Mouse (Mus musculus): Measurements from ENCODE around the gene 6330409D20Rik. TPM values are rescaled to one million over a fixed set of nuclear protein-coding genes. Genes with fewer than 3 reads are reported as not detected.

The 6330409D20Rik gene
- polyA plus RNA-seq, 1 experiment from 2014 or later: 0.18 TPM

DNA sequence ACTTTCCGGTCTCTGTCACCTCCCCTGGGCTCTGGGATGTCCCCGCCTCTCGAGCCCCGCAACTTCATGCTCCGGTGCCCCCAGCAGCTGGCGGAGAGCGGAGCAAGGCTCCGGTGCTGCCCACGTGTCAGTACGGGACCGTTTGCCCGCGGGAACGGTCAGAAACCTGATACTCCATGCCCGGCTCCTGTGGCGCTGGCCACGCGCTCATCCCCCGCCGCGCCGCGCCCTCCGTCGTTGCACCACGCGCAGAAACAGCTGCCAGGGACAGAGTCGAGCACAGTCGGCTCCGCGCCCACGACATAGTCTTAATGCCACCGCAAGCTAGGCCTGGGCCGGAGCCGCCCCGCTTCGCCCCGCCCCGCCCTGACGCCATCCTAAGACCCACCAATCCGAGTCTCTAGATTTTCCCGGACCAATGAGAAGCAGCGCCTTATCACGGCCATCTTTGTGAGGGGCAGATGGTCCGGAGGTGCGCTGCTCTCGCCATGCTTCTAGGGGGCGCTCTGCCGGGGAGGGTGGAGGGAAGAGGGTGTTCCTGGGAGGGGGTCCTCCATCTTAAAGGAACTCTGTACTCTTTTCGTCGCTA lies 46.9 kb downstream of the 6330409D20Rik start:
- Histone ChIP-seq H3K27me3 (replicated peaks; ENCODE audit: control insufficient read depth, insufficient read depth, low read length) (no peaks in the 10 kb centered on the region), H3K9me3 (ENCODE audit: control insufficient read depth) (no peaks in the 10 kb centered on the region), H3K4me2 (replicated peaks; ENCODE audit: low read depth) (peak overlapping the region; percentile 88), H3K4me3 (ENCODE audit: low read depth, low read length) (peak overlapping the region; percentile 62), H3K27ac (ENCODE audit: low read depth, low read length) (peak overlapping the region; percentile 46), H3K36me3 (ENCODE audit: control insufficient read depth, insufficient read depth) (no peaks in the 10 kb centered on the region), H3K4me1 (replicated peaks; ENCODE audit: control insufficient read depth, insufficient read depth, low read length) (peaks cover 4% of the 10 kb centered on the region), H3K9ac (ENCODE audit: low read depth, low read length) (peak overlapping the region; percentile 67)
- under 1% methylated on average over 51 of the region's 51 CpGs for WGBS
- peak; percentile 92 for TF ChIP-seq CTCF (IDR thresholded peaks at IDR 0.05; ENCODE audit: low read depth)
- ATAC-seq: peak; percentile 96

DNA sequence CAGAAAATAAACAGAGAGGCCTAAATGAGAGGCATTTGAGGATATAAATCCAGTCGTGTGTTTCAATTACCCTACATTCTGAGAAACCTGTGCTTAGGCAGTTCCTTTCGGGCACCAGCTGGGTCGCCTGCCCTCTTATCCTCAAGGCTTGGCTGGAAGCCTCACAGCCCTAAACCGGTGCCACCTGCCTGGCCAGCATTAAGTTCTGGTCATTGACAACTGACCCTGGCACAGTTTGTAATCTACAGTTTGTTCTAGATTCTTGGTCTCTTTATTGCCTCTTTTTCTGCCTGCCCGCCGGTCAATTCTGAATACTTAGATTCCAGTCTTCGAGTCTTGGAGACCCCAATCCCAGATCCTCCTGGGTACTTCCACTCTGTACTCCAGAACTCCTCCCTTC lies 47.5 kb downstream of the 6330409D20Rik start:
- Histone ChIP-seq H3K4me1 (replicated peaks; ENCODE audit: control insufficient read depth, insufficient read depth, low read length) (peaks cover 4% of the 10 kb centered on the region), H3K4me2 (replicated peaks; ENCODE audit: low read depth) (peak overlapping the region; percentile 88), H3K9ac (ENCODE audit: low read depth, low read length) (peak overlapping the region; percentile 67), H3K9me3 (ENCODE audit: control insufficient read depth) (no peaks in the 10 kb centered on the region), H3K27ac (ENCODE audit: low read depth, low read length) (no peak overlapping the region), H3K27me3 (replicated peaks; ENCODE audit: control insufficient read depth, insufficient read depth, low read length) (no peaks in the 10 kb centered on the region), H3K4me3 (ENCODE audit: low read depth, low read length) (peak overlapping the region; percentile 62), H3K36me3 (ENCODE audit: control insufficient read depth, insufficient read depth) (no peaks in the 10 kb centered on the region; the same call in 1 of the 2 replicates)
- no peak for ATAC-seq
- 10% methylated on average over 7 of the region's 7 CpGs for WGBS
- no peak for TF ChIP-seq CTCF (IDR thresholded peaks at IDR 0.05; ENCODE audit: low read depth)

DNA sequence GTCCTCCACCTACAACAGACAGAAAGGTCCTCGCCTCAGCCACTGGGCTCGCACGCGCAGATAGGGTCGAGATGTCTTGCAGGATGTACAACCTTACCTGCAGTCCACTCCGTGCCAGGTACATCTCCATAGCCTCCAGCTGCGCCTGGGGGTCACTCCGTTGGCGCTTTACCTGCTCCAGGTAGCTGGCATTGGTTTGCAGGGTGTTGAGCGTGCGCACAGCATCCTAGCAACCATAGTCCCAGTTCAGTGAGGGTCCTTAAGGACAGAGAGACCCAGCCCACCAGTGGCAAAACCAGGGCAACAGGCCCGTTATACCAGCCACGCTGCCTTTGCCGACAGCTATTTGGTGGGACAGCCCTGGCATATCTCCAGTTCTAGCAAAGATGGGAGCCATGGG lies 48.3 kb downstream of the 6330409D20Rik start:
- ATAC-seq: no peak
- Histone ChIP-seq H3K36me3 (ENCODE audit: control insufficient read depth, insufficient read depth) (peaks cover 8% of the 10 kb centered on the region; the same call in 1 of the 2 replicates), H3K27me3 (replicated peaks; ENCODE audit: control insufficient read depth, insufficient read depth, low read length) (no peaks in the 10 kb centered on the region), H3K4me1 (replicated peaks; ENCODE audit: control insufficient read depth, insufficient read depth, low read length) (peaks cover 4% of the 10 kb centered on the region), H3K27ac (ENCODE audit: low read depth, low read length) (no peak overlapping the region), H3K9me3 (ENCODE audit: control insufficient read depth) (no peaks in the 10 kb centered on the region), H3K9ac (ENCODE audit: low read depth, low read length) (no peak overlapping the region), H3K4me3 (ENCODE audit: low read depth, low read length) (no peak overlapping the region), H3K4me2 (replicated peaks; ENCODE audit: low read depth) (peak overlapping the region; percentile 88; the same call in 1 of the 2 replicates)
- 89% methylated on average over 14 of the region's 14 CpGs for WGBS
- TF ChIP-seq CTCF (IDR thresholded peaks at IDR 0.05; ENCODE audit: low read depth): no peak

DNA sequence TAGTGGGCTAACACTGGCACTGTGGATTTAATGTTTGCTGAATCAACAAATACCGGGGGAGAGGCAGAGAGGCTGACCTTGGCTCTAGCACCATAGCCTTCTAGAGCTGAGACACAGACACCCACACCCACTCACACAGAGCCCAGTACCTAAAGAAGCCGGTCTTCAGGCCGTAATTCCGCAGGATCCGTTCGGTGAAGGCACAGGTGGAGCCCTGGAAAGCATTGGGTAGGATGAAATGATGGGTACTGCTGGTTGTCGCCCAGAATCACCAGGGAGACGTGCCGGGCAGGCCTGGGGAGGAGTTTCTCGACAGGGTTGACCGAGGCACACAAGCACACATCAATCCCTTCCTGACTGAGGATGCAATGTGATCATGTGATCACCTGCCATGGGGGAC lies 49.8 kb downstream of the 6330409D20Rik start:
- Histone ChIP-seq H3K4me1 (replicated peaks; ENCODE audit: control insufficient read depth, insufficient read depth, low read length) (peaks cover 4% of the 10 kb centered on the region), H3K36me3 (ENCODE audit: control insufficient read depth, insufficient read depth) (peaks cover 22% of the 10 kb centered on the region; the same call in 1 of the 2 replicates), H3K27ac (ENCODE audit: low read depth, low read length) (no peak overlapping the region), H3K9ac (ENCODE audit: low read depth, low read length) (no peak overlapping the region), H3K9me3 (ENCODE audit: control insufficient read depth) (no peaks in the 10 kb centered on the region), H3K4me2 (replicated peaks; ENCODE audit: low read depth) (no peak overlapping the region), H3K4me3 (ENCODE audit: low read depth, low read length) (no peak overlapping the region), H3K27me3 (replicated peaks; ENCODE audit: control insufficient read depth, insufficient read depth, low read length) (no peaks in the 10 kb centered on the region)
- WGBS: 62% methylated on average over 11 of the region's 11 CpGs
- no peak for ATAC-seq
- no peak for TF ChIP-seq CTCF (IDR thresholded peaks at IDR 0.05; ENCODE audit: low read depth)

DNA sequence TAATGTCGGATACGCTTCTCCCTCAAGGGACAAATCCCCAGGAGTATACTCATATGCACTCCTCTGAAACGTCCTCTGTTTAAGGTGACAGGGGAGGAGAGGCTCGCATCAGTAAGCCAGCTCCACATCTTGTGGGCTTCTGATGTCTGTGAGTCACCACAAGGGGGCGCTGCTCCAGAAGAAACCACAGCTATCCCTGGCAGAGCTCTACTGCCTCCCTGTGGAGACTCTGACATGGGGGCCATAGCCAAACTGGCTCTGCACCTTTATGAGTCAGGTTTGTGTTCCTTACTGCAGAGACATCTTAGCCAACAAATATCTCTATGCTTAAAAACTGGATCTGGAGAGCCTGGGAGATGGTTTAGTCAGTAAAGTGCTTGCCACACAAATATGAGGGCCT lies 51.4 kb downstream of the 6330409D20Rik start:
- Histone ChIP-seq H3K4me3 (ENCODE audit: low read depth, low read length) (no peak overlapping the region), H3K4me2 (replicated peaks; ENCODE audit: low read depth) (no peak overlapping the region), H3K4me1 (replicated peaks; ENCODE audit: control insufficient read depth, insufficient read depth, low read length) (peaks cover 4% of the 10 kb centered on the region), H3K27ac (ENCODE audit: low read depth, low read length) (no peak overlapping the region), H3K9ac (ENCODE audit: low read depth, low read length) (no peak overlapping the region), H3K9me3 (ENCODE audit: control insufficient read depth) (no peaks in the 10 kb centered on the region), H3K27me3 (replicated peaks; ENCODE audit: control insufficient read depth, insufficient read depth, low read length) (no peaks in the 10 kb centered on the region), H3K36me3 (ENCODE audit: control insufficient read depth, insufficient read depth) (peaks cover 38% of the 10 kb centered on the region; the same call in 1 of the 2 replicates)
- WGBS: 25% methylated on average over 5 of the region's 5 CpGs
- peak; percentile 100 for TF ChIP-seq CTCF (IDR thresholded peaks at IDR 0.05; ENCODE audit: low read depth)
- ATAC-seq: peak; percentile 18; the same call in 1 of the 2 replicates

DNA sequence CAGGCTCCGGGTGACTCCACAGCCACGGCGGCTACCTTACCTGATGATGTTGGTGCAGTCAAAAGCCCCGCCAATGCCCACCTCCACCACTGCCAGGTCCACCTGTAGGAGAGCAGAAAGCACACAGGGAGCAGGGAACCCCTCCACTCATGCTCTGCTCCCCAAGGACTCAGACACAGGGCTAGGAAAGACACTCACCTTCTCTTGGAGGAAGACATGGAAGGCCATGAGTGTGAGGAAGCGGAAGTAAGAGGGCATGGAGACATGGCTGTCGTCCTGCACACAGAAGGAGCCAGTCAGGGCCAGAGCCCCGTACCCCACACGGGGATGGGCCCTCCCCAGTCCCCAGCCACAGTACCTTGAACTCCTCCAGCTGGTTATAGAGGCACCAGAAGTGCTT lies 53.3 kb downstream of the 6330409D20Rik start:
- no peaks in the 10 kb centered on the region for H3K9me3 ChIP-seq (ENCODE audit: control insufficient read depth)
- no peak overlapping the region for H3K27ac ChIP-seq (ENCODE audit: low read depth, low read length)
- H3K36me3 ChIP-seq (ENCODE audit: control insufficient read depth, insufficient read depth): peaks cover 54% of the 10 kb centered on the region
- no peak overlapping the region for H3K9ac ChIP-seq (ENCODE audit: low read depth, low read length)
- H3K27me3 ChIP-seq (replicated peaks; ENCODE audit: control insufficient read depth, insufficient read depth, low read length): no peaks in the 10 kb centered on the region
- TF ChIP-seq CTCF (IDR thresholded peaks at IDR 0.05; ENCODE audit: low read depth): no peak
- H3K4me3 ChIP-seq (ENCODE audit: low read depth, low read length): no peak overlapping the region
- ATAC-seq: no peak
- H3K4me1 ChIP-seq (replicated peaks; ENCODE audit: control insufficient read depth, insufficient read depth, low read length): no peaks in the 10 kb centered on the region
- no peak overlapping the region for H3K4me2 ChIP-seq (replicated peaks; ENCODE audit: low read depth)
- WGBS: 92% methylated on average over 8 of the region's 8 CpGs

All from intestine, postnatal 0 days (tissue).